Comparison of ENCODE assay signal across 8 mouse cellular contexts in genomic region chr5:36464709-36465661, GRCm38 (mm10). TPM values are rescaled to one million over a fixed set of nuclear protein-coding genes. Genes with fewer than 3 reads are reported as not detected.
A peak's percentile ranks its signal among the peaks of the same experiment; 100 is the strongest.
DNase-seq lines count a peak whose midpoint lies in the region; ATAC-seq lines count a peak whose summit lies in the region.

TSS of gene Grpel1 (plus strand) at chr5:36464998.

- H3K9ac ChIP-seq in hindbrain, embryonic 11.5 days (ENCODE audit: low read depth, low read length), result peak within 1 kb of the TSS; percentile 83

- H3K4me2 ChIP-seq in hindbrain, embryonic 11.5 days (replicated peaks; ENCODE audit: low read depth, low read length), result peak within 1 kb of the TSS; percentile 88

- peaks cover 3% of the 10 kb centered on the region; the same call in 1 of the 2 replicates for H3K36me3 ChIP-seq in hindbrain, embryonic 11.5 days (ENCODE audit: control insufficient read depth, insufficient read depth, low read length)

- no peaks in the 10 kb centered on the region for H3K27me3 ChIP-seq in hindbrain, embryonic 11.5 days (ENCODE audit: control insufficient read depth, insufficient read depth, low read length)

- under 1% methylated on average over 67 of the region's 68 CpGs for WGBS in hindbrain, embryonic 11.5 days

- peak within 1 kb of the TSS; percentile 24; the same call in 1 of the 2 replicates for H3K27ac ChIP-seq in hindbrain, embryonic 11.5 days (ENCODE audit: low read depth, low read length)

- peak; percentile 96 for ATAC-seq in hindbrain, embryonic 11.5 days (ENCODE audit: low FRiP score)

- H3K4me1 ChIP-seq in hindbrain, embryonic 11.5 days (replicated peaks; ENCODE audit: control insufficient read depth, insufficient read depth, low read length), result 0 out of 2 replicates have a peak, but pooled peaks cover 3% of the 10 kb centered on the region

- no peaks in the 10 kb centered on the region for H3K9me3 ChIP-seq in hindbrain, embryonic 11.5 days (ENCODE audit: control insufficient read depth, low read length)

- H3K4me3 ChIP-seq in hindbrain, embryonic 11.5 days (ENCODE audit: low read depth, low read length), result peak within 1 kb of the TSS; percentile 98

- DNase-seq in Muller cell, postnatal 12 days (ENCODE audit: inconsistent ontology term), result peak; percentile 99
- peak; percentile 100 for DNase-seq in cerebellum, adult 9-11 months
- DNase-seq in frontal cortex, adult 2 months (ENCODE audit: extremely low spot score in 1 of 2, low spot score in 1 of 2), result peak; percentile 99
- peak; percentile 98 for DNase-seq in hindbrain, embryonic 11.5 days (ENCODE audit: low spot score)
- DNase-seq in layer of hippocampus, postnatal 10 days (ENCODE audit: low spot score in 2 of 2), result peak; percentile 95 to 97
- peak; percentile 100 for DNase-seq in lung, postnatal 10 days
- DNase-seq in ovary, postnatal 36 days (ENCODE audit: low spot score), result peak; percentile 96
- DNase-seq in thymus, postnatal 25 days, result peak; percentile 97

RNA-seq across cellular contexts. Expression of gene Grpel1, which starts in this region (rescaled TPM):
- polyA plus RNA-seq in frontal cortex, adult 2 months (2012; rRNA removed), result 20.5 and 21.3 TPM in 2 replicates
- polyA plus RNA-seq in hindbrain, embryonic 11.5 days (2014; fragmentation: Nextera tagmentation; extraction: Ambion mirVana), result 52.5 and 57.6 TPM in 2 replicates
- total RNA-seq in layer of hippocampus, postnatal 10 days (2021), result 10 to 100 TPM; 21.7 to 22.4 TPM

Comparison
In these comparisons a context has a peak if more than half of its experiments do, and no peak if none do; other contexts are left out.
1. Peak in every context shown above with its lines: DNase-seq, ATAC-seq, H3K4me3 ChIP-seq and H3K27ac ChIP-seq.